Mouse (Mus musculus) mesoderm, embryonic 11.5 days (tissue): ENCODE data around the gene Slx1b.

Experiments
- DNase-seq: peaks from one replicate; pipeline ENCODE4 v3.0.0-alpha.2; 2012; ENCODE audit warnings: low read depth, low spot score

Slx1b gene

GRCm38 (mm10) chr7:126676631-126677220 is 18.9 kb downstream of the Slx1b start:
- DNase-seq, result no peak

GRCm38 (mm10) chr7:126676207-126676606 is 19.4 kb downstream of the Slx1b start, which contains the start of gene Sult1a1:
Gene Sult1a1, minus strand, starts transcription at chr7:126676432.
- DNase-seq, result no peak

- no peak for DNase-seq
Observed at GRCm38 (mm10) chr7:126675104-126675503, 20.5 kb downstream of the Slx1b start.

GRCm38 (mm10) chr7:126672111-126672510 is 23.5 kb downstream of the Slx1b start:
- no peak for DNase-seq

- no peak for DNase-seq
Observed at GRCm38 (mm10) chr7:126670152-126670551, 25.4 kb downstream of the Slx1b start.

GRCm38 (mm10) chr7:126668452-126668851 is 27.1 kb downstream of the Slx1b start:
- DNase-seq, result no peak

- no peak for DNase-seq
Observed at GRCm38 (mm10) chr7:126667495-126668090, 28.0 kb downstream of the Slx1b start.

- no peak for DNase-seq
Observed at GRCm38 (mm10) chr7:126665269-126665668, 30.3 kb downstream of the Slx1b start.

GRCm38 (mm10) chr7:126663646-126664045 is 31.9 kb downstream of the Slx1b start:
- no peak for DNase-seq

GRCm38 (mm10) chr7:126659771-126660170 is 35.8 kb downstream of the Slx1b start:
- no peak for DNase-seq

- DNase-seq, result no peak
Observed at GRCm38 (mm10) chr7:126657522-126657921, 38.1 kb downstream of the Slx1b start.

- DNase-seq, result no peak
Observed at GRCm38 (mm10) chr7:126655695-126656094, 39.9 kb downstream of the Slx1b start.

- DNase-seq, result no peak
Observed at GRCm38 (mm10) chr7:126653991-126654390, 41.6 kb downstream of the Slx1b start.

- no peak for DNase-seq
Observed at GRCm38 (mm10) chr7:126650852-126651251, 44.7 kb downstream of the Slx1b start.

GRCm38 (mm10) chr7:126649231-126650051 is 46.1 kb downstream of the Slx1b start, which contains the start of gene Sgf29:
Gene Sgf29, plus strand, starts transcription at chr7:126649309.
- DNase-seq, result peak; percentile 89

- DNase-seq, result no peak
Observed at GRCm38 (mm10) chr7:126648486-126648885, 47.1 kb downstream of the Slx1b start.

- DNase-seq, result no peak
Observed at GRCm38 (mm10) chr7:126645708-126646107, 49.9 kb downstream of the Slx1b start.

GRCm38 (mm10) chr7:126644914-126645313 is 50.7 kb downstream of the Slx1b start:
- no peak for DNase-seq

- DNase-seq, result no peak
Observed at GRCm38 (mm10) chr7:126644345-126644744, 51.2 kb downstream of the Slx1b start.

- DNase-seq, result peak; percentile 40
Observed at GRCm38 (mm10) chr7:126643244-126643617, 52.4 kb downstream of the Slx1b start.

GRCm38 (mm10) chr7:126642545-126643243 is 52.9 kb downstream of the Slx1b start:
- no peak for DNase-seq
